Mouse (Mus musculus): ENCODE results near the gene Prss53.
"Not testable (repeated sequence)": the region's sequence is repeated elsewhere in the genome, so short reads cannot be mapped to it uniquely, and the experiment has no call there.

Gene Prss53

DNA sequence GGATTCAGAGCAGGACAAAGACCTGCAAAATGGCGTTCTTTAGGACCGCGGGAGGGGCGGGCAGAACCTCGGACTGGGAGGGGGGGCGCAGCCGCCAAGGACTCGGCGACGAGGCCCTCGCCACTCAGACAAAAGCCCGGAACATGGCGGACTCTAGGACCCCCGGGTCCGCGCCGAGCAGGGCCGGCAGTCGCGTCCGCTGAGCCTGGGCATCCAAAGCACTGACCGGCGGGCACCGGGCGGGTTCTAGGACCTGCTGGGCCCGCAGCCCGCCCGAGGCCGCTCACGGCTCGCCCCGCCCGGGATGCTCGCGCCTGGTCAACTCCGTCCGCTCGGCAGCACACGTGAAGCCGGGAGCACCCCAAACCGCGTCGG is 15.2 kb downstream of the Prss53 start:
- DNase-seq (ENCODE audit: low read depth): peak; percentile 92

DNA sequence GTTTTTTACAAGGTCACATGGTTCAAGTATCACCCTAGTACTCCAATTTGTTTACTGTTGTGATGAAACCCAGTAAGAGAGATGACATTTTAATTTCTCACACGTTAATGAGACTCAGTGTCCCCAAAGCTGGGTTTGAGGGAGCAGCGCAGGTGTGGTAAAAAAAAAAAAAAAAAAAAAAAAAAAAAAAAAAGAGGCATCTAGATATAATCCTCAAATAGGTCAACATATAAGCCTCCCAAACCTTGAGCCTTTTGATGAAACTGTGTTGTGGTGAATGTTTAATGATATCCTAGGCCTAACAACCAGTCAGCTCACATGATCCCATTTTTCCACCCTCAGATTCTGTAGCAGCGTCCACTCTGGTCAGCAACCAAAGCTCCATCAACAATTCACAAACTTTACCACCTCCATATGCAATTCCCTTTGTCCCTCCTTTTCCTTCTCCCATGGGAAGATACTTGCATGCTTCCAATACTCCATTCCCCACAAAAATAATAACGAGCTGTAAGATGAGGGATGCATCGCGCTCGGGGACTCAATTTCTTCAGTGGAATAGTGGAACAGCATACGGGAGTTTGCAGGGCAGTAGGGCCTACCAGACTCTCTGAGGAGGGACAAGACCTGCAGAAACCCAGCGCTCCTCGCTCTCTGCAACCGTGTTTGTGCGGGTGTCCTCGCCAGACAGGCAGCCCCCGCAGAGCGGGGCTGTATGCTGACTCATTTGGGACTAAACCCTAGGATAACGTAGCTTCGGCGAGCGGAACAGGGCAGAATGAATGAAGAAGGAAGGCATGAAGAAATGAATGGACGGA is 15.8 kb downstream of the Prss53 start:
- DNase-seq (ENCODE audit: low read depth): no peak

DNA sequence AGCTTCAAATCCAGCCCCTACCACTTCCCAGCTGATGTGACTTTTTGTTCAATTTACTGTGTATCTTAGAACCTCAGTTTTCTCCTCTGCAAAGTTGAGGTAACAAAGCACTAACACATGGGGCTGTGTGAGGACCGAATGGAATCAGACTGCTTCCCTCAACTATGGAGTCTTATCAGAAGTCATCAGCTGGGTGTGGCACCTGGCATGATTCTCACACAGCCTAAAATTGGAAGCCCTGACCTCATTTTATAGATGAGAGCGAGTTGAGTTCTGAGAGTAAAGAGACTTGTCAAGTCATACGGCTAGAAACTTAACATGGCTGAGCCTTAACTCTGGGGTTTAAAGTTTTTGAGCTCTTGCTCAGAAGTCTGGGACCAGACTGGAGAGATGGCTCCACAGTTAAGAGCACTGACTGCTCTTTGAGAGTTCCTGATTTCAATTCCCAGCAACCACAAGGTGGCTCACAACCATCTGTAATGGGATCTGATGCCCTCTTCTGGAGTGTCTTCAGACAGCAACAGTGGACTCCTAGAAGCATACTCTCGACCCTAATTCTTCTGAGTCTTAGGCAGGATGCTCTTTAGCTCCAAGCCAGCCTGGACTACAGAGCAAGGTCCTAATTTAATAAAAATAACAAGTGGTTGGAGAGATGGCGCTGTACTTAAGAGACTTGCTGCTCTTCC is 20.5 kb downstream of the Prss53 start:
- DNase-seq (ENCODE audit: low read depth): peak; percentile 17

DNA sequence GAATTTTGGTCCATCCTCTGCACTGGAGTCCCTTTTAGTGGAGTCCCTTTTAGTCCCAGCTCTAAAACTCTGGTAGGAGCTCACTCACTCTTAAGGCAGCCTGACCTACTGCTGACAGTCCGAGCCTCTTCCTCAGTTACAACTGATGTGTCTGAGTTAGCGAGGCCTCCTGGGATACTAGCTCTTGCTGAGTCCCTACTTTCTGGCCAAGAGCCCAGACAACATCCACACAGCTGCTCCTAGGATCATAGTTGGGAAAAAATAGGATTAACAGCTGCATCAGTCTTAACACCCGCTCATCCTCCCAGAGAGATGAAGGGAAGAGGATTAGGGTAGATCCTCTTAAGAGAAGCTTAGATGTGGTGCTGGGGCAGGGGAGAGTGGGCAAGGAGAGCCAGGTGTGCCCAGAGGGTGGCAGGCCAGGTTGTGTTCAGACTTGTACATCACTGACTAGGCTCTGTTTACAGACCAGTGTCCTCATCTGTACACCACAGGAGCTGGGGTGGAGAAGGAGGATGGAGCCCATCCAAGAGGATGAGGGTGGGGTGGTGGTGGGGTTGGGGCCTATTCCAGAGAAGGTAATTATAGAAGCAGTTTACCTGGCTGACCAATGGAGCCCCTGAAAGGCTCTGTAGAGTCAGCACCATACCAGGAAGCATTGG is 21.5 kb downstream of the Prss53 start:
- peak; percentile 45 for DNase-seq (ENCODE audit: low read depth)

DNA sequence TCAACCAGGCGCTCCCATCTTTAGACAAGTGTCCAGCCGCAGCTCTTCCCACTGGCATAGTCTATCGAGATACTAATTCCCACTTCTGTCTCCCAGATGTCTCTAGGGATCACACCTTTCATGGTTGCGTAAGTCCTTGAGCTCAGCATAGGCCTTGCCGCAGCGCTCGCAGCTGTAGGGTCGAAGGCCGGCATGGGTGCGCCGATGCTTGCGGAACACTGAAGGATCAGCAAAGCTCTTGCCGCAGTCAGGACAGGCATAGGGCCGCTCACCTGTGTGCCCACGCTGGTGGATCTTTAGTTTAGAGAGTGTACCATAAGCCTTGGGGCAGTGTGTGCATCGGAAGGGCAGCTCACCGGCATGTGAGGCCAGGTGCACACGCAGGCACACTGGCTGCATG is 23.1 kb downstream of the Prss53 start:
- no peak for DNase-seq (ENCODE audit: low read depth)

DNA sequence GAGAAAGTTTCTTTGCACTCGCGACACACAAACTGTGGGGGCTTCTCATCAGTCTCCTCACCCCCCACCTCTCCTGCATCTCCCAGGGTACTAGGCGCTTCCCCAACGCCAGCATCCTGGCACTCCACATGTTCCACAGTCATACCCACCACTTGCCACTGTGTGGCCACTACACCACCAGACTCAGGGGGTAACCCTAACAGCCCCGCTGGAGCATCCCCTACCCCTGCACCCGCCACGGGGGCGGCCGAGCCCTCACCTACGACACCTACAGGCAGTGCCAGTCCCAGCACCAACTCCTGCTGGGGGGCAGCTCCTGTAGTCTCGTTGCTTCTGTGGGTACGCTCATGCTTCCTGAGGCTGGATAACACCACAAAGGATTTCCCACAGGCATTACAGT is 24.3 kb downstream of the Prss53 start:
- no peak for DNase-seq (ENCODE audit: low read depth)

DNA sequence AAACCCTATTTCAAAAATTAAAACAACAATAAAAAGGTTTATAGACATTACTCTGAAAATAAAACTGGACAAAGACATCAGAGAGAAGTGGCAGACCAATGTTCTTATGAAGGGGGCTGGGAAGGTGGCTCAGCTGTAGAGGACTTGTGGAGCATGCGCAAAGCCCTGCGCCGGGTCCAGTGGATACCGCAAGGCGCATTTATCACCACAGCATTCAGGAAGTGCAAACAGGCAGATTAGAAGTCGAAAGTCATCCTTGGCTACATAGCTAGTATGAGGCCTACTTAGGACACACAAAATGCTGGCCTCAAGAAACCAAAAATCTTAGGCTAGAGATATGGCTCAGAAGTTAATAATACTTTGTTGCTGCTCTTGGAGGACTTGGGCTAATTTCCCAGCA is 32.5 kb downstream of the Prss53 start:
- DNase-seq (ENCODE audit: low read depth): no peak

DNA sequence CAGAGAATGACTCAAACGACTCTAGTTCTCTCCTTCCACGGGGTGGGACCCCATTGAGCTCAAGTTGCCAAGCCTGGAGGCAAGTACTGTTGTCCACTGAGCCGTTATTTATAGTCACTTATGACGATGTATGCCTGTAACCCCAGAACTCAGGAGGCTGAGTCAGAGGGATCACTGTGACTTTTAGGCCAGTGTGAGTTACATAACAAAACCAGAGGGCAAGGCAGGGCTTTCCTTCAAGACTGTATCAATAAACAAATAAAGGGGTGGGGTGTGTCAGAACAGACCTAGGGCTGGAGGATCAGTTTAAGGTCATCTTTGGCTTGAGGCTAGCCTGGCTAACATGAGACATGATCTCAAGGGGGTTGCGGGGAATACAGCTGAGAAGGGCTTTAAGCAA is 39.9 kb downstream of the Prss53 start:
- peak; percentile 86 for DNase-seq (ENCODE audit: low read depth)

DNA sequence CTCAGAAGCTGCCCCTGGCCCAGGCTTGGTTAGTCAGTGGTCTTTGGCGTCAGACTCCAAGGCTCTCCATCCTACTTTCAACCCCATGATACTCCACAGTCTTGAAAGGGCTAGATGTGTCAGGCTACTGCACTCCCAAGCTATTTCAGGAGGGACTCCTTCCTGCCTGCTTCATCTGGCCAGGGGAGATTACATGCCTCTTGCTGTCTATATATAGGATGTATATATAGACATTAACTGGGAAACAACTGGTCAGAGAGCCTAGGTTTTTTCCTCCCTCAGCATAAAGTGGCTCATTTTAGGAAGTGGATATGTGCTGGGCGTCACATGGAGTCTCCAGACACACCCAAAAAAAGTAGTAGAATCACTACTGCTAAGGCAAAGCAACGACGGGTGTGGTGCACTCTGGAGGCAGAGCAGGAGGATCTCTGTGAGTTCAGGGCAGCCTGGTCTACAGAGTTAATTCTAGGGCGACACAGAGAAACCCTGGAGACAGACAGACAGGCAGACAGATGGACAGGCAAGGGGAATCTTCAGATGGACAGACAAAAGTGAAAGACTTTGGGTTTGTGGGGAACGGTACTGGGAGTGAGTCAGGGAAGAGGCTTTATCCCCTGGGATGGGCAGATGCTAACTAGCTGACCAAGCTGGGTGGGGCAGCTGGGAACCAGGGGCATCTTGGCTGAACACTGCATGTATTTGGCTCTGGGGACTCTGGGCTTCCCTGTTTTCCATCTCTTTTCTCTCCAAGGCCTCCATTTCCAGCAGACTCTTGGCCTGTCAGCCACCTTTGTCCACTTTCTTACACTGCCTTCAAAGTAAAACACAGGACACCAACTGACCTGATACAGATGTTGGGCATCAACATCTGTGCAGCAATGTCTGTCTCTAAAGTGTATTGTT is 40.5 kb downstream of the Prss53 start:
- DNase-seq (ENCODE audit: low read depth): peak; percentile 67

DNA sequence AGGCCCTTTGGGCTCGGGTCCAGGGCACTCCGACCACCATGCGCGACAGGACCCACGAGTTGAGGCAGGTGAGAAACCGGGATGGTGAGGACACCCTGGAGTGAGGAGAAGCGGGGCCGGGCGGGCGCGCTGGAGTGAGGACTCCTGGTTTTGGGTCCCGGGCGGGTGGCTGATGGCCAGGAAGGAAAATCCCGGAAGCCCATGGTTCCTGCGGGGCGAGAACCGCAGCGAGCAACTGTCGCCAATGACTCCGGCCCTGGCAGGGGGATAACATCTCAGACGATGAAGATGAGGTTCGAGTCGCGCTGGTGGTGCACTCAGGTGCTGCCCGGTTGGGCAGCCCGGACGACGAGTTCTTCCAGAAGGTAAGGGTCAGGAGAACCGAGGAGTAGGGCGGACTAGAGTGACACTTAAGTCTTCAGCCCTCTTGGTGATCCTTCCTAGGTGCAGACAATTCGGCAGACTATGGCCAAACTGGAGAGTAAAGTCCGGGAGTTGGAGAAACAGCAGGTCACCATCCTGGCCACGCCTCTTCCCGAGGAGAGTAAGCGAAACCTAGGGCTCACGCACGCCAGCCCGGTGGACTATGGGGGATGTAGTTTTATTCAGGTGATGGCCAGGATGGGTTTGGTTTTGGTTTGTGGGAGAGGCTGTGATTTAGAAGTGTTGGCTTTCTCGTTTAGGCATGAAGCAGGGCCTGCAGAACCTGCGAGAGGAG is 48.6 kb downstream of the Prss53 start:
- DNase-seq (ENCODE audit: low read depth): peak; percentile 89

DNA sequence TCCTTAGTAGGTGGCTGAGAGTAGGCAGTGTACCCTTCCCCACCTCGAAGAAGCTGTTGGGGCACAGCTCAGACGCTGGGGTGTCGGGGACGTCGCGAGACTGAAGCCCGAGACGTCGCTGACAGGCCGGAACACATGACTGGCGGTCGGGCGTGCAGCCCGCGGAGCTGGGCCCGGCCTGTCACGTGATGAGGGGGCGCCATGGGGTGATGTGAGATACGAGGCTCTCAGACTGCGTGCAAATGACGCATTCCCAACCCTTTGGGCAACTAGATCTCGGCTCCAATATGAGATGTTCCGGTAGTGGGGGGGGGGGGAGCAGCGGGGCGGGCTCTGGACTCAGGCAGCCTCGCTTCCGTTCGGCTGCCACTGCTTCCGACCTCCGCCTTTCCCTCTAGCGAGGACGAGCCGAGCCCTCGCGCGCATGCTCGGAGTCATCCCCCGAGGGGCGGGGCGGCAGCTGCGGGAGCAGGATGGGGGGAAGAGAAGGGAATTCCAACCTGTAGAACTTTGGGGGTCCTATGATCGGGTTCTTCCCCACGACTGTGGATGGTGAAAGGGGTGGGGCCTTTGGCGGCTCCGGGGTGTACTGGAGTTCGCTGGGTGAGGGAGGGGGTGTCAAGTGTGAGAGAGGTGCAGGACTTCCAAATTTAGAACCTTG is 49.3 kb downstream of the Prss53 start:
- peak; percentile 96 for DNase-seq (ENCODE audit: low read depth)

DNA sequence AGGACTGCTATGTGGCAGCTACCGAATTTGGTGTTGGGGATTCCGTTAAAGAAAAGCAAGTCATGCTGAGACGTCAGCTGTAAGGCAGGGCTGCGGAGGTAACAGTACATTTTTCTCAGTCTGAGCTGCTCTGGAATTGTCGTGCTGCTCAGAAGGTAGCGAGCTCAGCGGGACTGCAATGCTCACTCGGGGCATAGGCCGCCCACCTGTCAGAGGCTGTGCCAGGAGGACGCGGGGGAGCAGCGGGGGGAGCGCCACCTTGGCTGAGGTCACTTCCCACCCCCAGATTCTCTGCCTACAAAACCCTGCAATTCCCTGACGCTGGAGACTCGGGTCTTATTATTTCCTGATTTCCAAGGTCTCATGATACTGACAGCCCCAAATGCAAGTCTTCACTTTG is 49.9 kb downstream of the Prss53 start:
- DNase-seq (ENCODE audit: low read depth): no peak

DNA sequence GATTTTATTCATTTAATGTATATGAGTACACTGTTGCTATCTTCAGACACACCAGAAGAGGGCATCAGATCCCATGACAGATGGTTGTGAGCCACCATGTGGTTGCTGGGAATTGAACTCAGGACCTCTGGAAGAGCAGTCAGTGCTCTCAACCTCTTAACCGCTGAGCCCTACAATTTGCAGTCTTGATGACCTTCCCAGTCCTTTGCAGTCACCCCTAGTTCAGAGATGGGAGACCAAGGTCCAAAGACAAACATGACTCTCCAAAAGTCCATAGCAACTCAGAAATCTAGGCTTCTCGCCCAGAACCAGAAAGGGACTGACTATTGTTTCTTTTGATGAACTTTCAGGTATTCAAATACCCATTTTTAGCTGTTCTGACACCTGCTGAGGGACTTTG is 50.7 kb downstream of the Prss53 start:
- DNase-seq (ENCODE audit: low read depth): not testable (repeated sequence)

DNA sequence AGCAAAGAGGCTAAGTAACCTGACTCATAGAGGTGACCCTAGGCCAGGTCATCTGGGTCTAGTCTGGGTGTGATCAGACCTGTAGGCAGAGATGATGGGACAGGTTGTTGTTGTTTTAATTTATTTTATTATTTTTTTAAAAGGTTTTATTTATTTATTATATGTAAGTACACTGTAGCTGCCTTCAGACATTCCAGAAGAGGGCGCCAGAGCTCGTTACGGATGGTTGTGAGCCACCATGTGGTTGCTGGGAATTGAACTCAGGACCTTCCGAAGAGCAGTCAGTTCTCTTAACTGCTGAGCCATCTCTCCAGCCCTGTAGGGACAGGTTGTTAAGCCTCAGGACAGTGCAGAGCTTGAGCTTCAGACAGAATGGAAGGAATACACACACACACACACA is 52.9 kb downstream of the Prss53 start:
- DNase-seq (ENCODE audit: low read depth): not testable (repeated sequence)

DNA sequence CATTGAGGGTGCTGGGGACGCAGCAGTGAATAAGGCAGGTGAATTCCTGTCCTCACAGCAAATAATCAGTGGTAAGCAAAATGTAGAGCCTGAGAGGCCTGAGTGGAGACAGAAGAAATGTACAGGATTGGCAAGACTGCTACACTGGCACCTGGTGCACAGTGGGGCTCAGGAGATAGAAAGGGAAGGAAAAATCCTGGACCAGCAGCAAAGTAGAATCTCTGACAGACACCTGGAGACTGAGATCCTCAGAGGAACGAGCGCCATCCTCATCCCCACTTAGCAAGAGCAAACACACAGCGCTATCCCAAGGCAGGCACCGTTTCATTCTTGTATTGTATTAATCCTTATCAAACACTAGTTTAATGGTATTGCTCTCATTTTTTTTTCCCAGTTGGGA is 53.3 kb downstream of the Prss53 start:
- no peak for DNase-seq (ENCODE audit: low read depth)
